Mouse (Mus musculus) bone marrow, adult 2 months (tissue): ENCODE measurements around the gene Pik3c2g.

Experiments
- CTCF ChIP-seq: fragments of 200-500 bp; IDR thresholded peaks from 2 replicates; pipeline ENCODE4 v1.5.1; 2011; ENCODE audit warnings: low read length, control low read depth; ENCODE audit not compliant: control insufficient read depth, insufficient read depth
- POLR2A ChIP-seq: fragments of 200-500 bp; IDR thresholded peaks from 2 replicates; pipeline ENCODE4 v1.6.1; 2011; ENCODE audit warnings: low read depth, mild to moderate bottlenecking, control low read depth, low read length, borderline replicate concordance; ENCODE audit not compliant: control insufficient read depth

- no peak for TF ChIP-seq CTCF
- TF ChIP-seq POLR2A: no peak
These were observed at the start of gene Pik3c2g for GRCm38 (mm10) chr6:139586892-139587291.
